Mouse (Mus musculus) cerebellum, adult 11-12 months (tissue): Measurements from ENCODE around the gene Prkce.

Experiments
- DNase-seq: peaks from one replicate; pipeline ENCODE4 v3.0.0; 2022

The Prkce gene

DNA sequence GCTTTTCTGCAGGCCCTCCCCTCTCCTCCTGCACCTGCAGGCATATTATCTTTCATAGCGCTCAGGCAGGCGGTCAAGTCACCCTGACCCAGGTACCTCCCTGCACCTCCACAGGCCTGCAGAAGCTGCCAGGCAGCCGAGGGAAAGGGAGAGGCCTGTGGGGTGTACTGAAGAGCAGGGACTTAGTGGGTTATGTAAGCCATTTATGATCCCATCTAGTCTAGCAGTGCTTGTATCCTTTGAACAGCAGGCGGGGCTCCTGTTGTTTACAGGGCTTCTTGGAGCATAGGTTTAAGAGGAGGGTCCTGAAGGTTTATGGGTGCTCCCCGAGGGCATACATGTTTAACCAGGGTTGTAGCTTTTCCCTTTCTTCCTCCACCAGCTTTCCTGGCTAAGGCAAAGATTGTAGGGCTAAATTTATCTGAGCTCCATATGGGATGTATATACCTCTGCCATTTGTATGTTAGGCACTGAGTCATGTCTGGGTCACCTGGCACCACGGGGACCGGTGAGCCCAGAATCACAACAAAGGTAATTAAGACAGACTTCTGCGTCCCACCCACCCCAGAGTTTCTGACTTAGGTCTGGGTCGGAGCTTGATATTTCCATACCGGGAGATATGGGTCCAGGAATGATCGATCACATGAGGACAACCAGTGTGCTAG lies 96.5 kb downstream of the Prkce start:
- peak; percentile 72 for DNase-seq

DNA sequence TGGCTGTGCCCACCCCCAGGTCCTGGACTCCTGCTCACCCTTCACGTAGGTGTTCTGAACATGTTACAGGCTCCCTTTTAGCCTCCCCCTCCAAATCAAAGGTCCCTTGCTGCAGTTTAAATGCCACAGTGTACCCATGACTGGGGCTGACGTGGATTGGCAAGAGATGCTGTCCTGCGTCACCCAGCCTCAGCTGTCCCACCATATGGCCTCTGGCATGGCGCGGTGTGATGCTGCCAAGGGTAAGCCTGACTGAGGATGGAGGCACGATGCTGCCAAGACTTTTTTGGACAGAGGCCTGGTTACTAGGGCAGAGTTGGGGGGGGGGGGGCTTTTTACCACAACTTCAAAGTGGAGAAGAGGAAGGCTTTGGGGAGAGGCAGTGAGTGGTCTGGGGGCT lies 98.5 kb downstream of the Prkce start:
- DNase-seq = peak; percentile 99

DNA sequence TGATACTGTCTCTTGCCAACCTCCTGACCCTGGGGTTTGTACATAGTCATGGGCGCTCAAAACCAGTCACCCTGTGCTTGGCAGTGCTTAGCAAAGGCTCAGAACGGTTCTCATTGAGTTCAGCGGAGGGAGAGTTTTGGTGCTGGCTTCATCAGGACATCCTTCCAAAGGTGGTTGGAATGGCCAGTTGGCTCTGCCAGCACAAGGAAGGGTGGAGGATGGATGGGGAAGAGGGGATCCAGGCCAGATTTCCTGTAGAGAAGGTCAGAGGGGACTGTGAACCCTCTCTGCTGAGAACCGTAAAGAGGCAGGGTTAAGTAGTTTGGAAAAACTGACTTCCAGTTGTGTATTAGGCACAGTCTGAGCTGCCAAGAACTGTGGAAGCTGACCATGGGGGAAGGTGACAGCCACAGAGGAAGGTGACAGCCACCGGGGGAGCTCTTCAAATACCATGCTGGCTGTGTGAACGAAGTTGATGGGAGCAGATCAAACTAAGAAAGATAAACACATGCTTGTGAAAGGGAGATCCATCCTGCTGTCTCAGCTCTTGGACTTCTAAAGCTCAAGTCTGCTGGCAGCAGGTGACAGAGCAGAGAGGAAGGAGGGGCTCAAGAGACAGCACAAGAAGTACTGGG lies 99.7 kb downstream of the Prkce start:
- no peak for DNase-seq

DNA sequence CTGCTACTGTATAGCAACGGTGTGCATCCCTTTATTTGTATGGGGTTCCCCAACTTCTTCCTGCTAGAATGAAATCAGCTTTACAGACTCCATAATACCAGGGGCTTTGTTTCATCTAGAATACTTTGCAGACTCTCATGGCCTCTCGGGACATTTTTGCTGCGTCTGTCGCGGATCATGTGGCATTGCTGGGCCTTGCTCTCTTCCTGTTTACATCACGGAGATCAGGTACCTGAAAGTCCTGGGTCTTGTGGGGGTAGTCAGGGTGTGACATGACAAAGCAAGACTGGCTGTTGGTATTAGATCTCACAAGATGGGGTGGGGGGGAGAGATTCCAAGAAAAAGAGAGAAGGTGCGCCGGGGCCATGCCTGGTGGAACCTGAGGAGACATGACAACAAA lies 102.1 kb downstream of the Prkce start:
- no peak for DNase-seq

DNA sequence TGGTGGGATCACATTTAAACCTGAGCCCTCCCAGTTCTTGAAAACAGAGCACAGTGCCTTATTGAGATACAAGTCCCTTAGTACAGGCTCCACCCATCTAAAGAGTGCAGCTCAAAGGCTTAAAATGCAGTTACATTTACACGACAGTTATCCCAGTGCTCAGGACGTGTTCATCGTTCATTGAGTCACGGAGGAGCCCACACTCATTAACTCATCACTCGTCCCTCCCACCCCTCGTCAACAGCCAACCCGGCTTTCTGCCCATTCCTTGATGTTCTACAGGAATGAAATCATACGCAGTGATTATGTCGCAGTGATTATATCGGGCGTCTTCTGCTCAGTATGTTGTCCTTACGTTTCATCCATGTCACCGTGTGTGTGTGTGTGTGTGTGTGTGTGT lies 102.9 kb downstream of the Prkce start:
- no peak for DNase-seq

DNA sequence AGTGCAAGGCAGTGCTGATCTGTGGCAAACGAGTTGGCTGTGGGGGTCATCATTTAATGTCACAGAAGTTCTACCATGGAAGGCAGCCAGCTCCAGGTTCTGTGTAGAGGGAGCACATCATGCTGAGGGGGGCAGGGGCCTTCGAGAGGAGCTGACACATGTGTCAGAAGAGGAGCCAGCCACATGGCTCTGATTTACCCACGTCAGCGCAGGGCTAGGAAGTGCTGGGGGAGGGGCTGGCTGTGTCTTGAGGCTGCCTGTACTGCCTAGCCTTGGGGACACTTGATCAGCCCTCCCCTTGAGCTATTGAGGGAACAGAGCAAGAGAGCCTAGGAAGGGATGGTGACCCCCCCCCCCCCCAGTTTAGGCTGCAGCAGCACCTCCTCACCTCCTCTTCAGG lies 103.7 kb downstream of the Prkce start:
- DNase-seq = no peak

DNA sequence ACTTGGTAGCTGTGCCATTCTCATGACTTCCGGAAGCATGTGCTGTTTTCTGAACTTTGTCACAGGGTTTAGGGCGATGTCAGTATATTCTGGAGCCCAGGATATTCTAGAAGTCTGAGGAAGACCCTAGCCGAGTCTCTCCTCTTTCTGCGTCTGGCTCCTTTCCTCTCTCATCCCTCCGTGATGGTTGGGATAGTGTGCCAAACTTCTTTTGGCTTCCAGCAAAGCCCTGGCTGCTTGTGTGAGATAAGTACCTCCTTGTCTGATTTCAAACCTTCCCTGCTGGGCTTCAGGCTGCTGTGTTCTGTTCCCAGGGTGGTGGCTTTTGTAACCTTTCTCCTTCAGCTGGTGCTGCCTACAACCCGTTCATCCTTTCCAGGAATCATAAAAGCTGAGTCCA lies 105.4 kb downstream of the Prkce start:
- no peak for DNase-seq

DNA sequence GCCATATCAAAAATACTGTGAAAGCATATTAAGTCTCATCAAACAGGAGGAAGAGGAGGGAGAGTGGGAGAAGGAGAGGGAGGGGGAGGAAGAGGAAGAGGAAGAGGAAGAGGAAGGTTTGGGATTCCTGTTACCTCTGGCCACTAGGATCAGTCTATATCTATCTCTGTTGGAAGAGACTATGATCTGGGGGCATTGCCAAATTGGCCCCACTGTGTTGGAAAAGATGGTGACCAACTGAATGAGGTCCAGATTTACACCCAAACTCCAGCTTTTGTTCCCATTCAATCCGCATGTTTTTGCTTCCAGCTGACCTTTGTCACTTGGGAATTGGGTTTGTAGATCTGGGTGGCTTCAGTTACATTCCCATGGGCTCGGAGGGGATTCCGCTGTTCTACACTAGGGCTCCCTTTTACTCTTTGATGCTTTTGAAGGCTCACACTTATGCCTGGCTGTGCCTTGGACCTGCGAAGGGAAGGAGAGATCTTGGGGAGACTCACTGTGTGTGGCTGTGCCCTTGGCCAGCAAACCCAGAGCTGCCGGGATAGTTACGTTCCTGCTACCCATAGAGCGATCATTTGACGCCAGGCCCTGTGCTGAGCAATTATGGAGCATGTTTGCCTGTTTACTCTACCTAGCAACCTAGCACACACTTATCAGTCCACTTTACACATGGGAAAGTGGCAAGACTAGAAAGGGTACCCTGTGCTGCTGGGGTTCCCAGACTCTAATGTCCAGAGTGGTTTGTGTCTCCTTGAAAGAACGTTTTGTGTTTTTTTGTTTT lies 106.2 kb downstream of the Prkce start:
- no peak for DNase-seq

DNA sequence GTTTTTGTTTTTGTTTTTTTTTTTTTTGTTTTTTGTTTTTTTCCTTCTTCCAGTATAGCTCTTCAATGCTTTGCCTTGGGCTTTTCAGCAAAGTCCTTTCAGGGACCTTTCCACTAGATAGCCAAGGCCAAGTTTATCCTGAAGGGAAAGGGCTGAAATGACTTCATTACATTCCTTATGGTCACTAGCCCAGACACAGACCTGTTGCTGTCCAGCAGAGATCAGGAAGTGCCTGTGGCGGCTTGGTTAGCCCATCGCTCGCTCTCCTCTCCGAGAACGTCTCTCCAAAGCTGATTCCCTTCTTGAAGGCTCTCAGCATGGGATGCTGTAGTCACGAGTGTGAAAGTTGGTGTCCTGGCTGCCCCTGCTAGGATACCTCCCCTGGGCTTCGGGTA lies 106.8 kb downstream of the Prkce start:
- DNase-seq = no peak

DNA sequence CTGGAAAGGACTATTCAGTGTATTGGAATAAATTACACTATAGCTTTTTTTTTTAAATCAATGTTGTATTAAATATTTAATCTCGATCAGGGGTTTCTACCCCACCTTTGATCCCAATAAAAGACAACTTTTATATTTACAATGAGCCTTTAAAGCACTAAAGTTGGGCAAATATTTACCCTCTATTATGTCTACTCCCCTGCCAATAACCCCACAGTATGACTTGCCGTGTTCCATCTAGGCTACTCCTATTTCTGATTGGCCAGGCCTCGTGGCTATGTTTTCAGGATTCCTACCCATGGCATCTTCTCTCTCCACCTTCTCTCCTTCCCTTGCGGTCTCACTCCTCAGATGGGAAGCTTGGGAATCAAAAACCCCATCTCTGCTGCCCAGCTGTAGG lies 108.8 kb downstream of the Prkce start:
- DNase-seq = no peak

DNA sequence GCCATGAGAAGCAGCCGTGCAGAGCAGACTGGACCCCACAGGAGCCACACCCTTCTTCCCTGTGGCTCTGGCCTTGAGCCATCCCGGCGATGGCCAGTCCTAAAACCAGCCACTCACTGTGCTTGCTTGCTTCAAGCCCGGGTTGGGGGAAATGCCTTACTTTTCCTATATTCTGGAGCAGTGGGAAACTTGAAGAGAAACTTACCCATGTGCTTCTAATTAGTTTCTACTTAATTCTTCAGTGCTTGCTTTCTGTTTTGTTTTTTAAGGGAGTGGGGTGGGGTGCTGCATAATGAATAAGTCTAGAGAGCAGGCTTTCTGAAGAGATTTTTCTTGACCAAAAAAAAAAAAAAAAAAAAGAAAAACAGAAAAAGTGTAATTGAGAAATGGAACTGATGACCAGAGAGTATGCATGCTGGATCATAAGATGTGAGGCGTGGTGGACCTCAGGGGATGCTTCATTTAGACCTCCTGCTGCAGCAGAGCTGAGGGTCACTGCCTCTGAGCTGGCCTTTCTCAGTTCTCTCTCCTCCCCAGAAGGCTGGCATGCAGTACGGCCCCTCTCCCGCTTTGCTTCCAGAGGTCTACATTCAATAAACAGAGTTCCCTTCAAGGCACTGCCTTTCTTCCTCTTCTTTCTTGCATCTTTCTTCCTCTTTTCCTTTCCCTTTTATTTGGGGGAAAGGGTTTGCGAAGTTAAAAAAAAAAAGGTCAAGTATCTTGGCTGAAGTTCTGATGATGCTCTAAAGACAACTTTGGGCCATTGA lies 109.6 kb downstream of the Prkce start:
- DNase-seq = no peak

DNA sequence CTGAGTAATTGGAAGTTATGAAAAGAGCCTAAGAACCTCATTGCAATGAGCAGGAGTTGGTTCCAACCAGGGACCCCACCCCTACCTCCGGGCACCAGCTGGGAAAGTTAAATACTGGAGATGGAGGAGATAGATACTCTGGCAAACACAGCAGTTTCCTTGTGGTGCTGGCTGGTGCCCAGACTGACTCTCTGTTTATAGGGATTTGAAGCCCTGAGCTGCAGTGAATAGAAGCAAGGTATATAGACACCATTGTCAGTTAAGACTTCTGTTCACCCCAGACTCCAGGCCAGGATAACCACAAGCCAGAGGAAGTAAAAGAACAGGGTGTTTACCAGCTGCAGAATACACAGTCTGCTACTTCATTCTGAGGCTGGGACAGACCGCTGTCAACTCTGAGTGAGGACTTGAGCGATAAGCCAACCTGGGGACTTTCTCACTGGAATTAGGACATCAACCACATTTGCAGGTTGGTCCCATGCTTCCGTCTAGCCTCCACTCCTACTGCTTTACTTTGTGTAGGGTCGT lies 110.5 kb downstream of the Prkce start:
- no peak for DNase-seq

DNA sequence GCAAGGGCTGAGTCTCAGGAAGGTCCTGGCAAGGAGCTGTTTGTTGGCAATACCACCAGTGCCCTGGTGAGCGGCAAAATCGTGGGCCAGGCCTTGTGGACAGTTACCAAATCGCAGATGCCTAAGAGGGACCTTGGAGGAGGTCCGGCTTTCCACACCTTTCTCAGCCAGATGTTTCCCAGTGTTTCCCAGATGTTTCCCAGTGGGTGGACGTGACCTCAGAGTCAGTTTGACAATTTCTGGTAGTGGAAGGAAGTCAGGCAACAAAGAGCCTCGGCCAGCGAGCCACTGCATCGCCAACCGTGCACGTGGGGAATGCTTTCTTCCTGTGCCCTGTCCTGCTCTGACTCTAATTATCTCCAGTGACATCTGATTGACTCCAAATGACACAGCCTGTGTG lies 112.2 kb downstream of the Prkce start:
- peak; percentile 75 for DNase-seq

DNA sequence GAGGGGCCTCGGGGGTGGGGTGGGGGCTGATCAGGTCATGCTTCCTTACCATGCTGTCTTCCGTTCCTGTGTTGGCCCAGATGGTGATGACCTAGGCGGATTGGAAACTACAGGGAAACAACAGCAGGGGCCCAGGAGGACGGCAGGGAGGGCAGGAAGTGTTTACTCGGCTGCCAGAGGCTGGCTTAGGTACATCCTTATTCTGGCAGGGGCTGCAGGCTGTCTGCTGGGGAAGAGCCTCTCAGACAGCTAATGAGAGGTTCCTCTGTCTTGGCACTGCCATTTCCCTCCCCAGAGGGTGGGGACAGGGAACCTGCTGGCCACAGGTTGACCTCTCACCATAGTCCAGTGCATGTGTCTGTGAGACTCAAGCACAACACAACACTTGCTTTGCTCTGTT lies 116.2 kb downstream of the Prkce start:
- peak; percentile 82 for DNase-seq

DNA sequence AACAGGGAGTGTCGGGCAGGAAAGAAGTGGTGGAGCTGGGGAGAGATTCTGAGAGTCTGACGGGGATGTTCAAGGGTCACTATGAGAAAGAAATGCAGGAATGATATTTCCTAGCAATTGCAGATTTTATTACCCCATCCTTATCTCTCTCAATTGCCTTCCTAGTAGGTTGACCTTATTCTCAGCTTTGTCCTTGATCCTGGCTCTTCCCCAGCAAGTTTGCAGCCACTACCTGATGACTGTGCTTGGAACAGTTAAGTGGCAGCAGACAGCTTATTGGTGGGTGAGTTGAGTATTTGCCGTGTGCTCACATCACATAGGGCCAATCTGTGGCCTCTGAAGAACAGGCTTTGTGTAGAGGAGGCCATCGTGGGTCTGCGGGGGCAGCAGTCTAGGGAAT lies 117.5 kb downstream of the Prkce start:
- DNase-seq = no peak

DNA sequence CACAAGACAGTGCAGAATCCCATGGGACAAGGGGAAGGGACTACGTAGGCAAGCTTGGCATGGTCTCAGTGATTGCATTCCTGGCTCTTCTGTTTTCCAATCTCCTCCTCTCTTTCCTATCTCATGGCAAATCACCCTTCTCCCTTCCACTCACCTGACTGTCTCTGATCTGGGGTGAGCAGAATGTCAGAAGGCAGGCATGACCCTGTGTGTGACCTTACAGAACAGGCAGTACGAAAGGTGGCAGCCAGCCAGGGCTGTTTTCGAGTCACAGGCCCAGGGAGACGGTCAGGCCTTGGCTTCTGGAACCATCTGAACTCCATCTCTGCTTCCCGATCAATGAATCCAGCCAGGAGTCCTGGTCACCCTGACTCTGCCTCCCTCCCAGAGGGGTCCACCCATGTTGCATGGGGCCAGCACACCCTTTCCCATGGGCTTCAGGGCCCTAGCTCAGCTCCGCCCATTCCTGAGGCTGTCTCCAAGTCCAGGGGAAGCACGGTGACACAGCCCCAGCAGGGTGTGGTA lies 119.2 kb downstream of the Prkce start:
- DNase-seq = no peak

DNA sequence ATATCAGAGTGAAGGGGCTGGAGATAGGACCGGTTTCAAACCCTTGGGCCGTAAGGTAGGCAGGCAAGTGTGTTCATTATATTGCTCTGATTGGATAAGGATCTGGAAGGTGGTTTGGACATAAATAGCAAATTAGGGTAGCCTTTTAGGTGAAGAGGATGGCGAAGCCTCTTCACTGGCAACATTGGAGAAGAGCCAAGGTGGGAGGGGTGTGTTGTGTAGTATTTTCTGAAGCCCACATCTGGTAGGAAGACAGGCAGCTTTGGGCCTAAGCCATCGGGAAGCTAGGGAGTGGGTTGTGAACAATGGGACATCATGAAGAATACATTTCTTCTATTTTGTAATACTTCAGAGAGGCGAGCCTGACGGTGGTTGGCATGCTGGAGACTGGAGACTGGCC lies 125.1 kb downstream of the Prkce start:
- no peak for DNase-seq

DNA sequence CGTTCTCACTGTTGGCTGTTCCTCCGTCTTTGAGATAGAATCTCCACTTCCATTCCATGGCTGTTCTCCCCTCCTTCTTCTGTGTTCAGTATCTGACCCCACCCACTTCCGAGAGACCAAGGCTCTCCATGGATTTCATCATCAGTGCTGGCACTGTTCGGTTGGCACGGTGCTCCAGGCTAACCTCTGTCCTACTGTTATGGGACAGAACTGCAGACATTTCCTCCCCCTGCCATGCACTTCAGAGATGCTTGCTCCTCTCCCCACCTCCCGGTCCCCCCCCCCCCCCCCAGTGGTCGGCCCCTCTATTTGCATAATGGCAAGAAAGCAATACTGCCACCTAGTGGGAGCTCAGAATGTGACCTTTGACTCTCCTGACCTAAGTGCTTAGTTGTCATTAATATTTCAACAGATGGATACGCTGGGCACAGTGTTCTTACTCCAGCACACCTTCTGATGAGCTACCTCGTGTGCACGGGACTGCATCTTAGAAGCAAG lies 125.7 kb downstream of the Prkce start:
- peak; percentile 53 for DNase-seq

DNA sequence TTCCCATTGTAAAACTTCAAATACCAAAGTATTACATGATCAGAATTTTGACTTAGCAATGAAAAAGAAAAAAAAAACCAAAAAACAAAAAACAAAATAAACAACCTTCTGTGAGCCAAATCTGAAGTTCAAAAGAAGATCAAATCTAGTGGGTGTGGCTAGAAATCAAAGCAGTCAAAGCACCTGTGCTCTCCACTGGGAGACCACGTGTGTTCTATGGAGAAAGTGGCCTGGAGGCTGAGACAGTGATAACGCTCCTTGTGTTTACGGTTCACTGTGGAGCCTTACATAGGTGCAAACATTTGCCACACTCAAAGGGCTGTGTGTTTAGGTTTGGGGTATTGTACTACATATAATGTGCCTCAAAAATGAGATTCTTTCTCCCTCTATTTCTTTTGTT lies 132.0 kb downstream of the Prkce start:
- no peak for DNase-seq

DNA sequence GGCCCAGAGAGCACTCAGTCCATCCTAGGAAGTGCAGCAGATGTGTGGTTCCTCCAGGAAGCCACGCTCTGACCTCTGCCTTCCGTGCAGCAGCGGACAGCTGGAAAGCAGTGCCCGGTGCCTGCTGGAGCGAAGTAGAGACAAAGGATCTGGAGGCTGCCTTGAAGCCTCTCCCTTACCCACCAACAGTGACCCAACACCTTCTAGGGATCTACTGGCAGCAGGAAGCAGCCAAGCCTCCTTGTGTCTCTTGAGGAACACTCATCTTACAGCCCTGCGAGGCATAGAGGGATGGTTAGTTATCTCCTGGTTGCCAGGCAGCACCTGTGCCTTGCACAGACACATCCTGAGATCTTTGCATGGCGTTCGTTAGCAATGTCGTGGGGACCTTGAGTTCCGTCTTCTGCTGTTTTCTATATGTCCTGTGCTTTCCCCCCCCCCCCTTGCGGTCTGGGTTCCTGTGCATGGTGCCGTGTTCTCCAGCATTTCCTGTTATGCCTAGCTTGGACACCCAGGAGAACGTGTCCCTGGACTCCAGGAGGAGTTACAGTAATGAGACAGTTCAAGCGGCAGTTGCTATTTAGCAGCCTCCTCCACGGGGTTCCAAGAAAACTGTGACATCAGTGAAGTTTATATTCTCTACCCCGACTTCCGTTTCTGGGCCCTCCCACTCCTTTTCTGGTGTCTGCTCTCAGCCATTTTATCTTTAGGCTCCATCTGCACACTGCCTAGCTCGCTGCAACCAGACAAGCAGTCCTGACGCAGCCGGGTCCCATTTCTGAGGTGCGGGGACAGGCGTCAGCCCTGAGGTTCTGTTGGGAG lies 133.4 kb downstream of the Prkce start:
- DNase-seq = no peak

DNA sequence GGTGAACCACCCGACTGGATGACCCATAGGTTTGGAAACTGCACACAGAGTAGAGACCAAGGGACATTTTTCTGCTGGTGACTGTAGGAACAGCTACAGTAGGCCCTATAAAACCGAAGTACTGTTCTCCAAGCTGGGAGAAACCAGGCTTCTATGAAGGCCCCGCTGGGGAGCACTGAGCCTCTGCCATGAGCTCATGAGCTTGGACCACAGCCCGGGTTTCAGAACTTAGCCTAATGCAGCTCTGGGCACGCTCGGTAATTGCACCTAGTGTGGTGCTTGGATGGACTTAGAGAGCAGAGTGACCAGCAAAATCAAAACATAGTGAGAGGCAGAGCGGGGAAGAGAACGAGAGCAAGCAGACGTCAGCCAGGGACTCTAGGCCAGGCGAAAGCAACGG lies 134.7 kb downstream of the Prkce start:
- DNase-seq = peak; percentile 92

DNA sequence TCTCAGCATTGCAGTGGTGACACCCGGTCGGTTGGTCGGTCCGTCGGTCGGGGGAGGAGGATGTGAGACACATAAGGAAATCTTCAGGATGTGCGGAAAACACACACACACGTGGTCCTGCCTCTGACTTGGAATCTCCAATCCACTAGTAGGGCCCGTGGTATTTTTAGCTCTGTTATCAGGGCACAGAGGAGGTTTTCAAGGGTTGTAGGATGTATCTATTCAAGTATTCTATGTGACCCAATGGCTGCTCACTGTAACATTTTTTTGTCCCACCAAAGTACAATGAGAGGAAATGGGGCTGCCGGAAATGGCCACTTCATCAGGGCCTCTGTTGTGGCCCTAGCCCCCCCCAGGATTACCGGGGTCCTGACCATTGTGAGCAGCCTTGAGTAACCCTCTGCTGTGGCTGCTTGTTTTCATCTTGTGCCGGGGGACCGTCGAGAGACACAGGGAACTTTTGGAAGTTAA lies 135.3 kb downstream of the Prkce start:
- DNase-seq = no peak
